Mouse (Mus musculus) small intestine, adult 2 months (tissue): ENCODE results near the gene Cd3eap.

Source experiments
- CTCF ChIP-seq: fragments of 200-500 bp; IDR thresholded peaks from 2 replicates; pipeline ENCODE4 v1.5.1; 2012; ENCODE audit warnings: low read depth, mild to moderate bottlenecking, control low read depth, inconsistent platforms, low read length, moderate library complexity, mixed read lengths; ENCODE audit not compliant: insufficient replicate concordance, insufficient read length; ENCODE audit errors: extremely low read depth
- POLR2A ChIP-seq: fragments of 200-500 bp; IDR thresholded peaks from 2 replicates; pipeline ENCODE4 v1.6.1; 2012; ENCODE audit warnings: low read depth, mild to moderate bottlenecking, control low read depth, inconsistent platforms, low read length, moderate library complexity

GRCm38 (mm10) chr7:19358634-19359033 is 649 bp downstream of the Cd3eap start:
- TF ChIP-seq CTCF, result no peak
- TF ChIP-seq POLR2A, result no peak
